Mouse (Mus musculus) heart, embryonic 11.5 days (tissue): ENCODE data around the gene Ssbp3. TPM values are rescaled to one million over a fixed set of nuclear protein-coding genes. Genes with fewer than 3 reads are reported as not detected.
A peak's percentile ranks its signal among the peaks of the same experiment; 100 is the strongest.

Experiments used
- ATAC-seq: fragments of 200-750 bp; cut with Nextera tagmentation; replicated peaks from 2 replicates; pipeline ENCODE4 v1.8.0; 2017; ENCODE audit warnings: moderate library complexity; ENCODE audit not compliant: insufficient number of reproducible peaks, low FRiP score, low TSS enrichment
- H3K27ac ChIP-seq: fragments of 300-500 bp; sonication (generic); 2 replicates; pipeline ENCODE4 v1.5.1; 2014; ENCODE audit warnings: mild to moderate bottlenecking, low read depth, low read length
- H3K27me3 ChIP-seq: fragments of 300-500 bp; sonication (generic); 2 replicates; pipeline ENCODE4 v1.6.1; 2014; ENCODE audit warnings: mild to moderate bottlenecking, low read length, mixed read lengths; ENCODE audit not compliant: control insufficient read depth, insufficient read depth
- H3K36me3 ChIP-seq: fragments of 300-500 bp; sonication (generic); 2 replicates; pipeline ENCODE4 v1.6.1; 2014; ENCODE audit warnings: mild to moderate bottlenecking, low read length, moderate library complexity, mixed read lengths; ENCODE audit not compliant: control insufficient read depth, insufficient read depth
- H3K4me1 ChIP-seq: fragments of 300-500 bp; sonication (generic); 2 replicates; pipeline ENCODE4 v1.6.1; 2014; ENCODE audit warnings: low read length; ENCODE audit not compliant: control insufficient read depth, insufficient read depth
- H3K4me2 ChIP-seq: fragments of 300-500 bp; sonication (generic); 2 replicates; pipeline ENCODE4 v1.6.1; 2014; ENCODE audit warnings: mild to moderate bottlenecking, moderate library complexity
- H3K4me3 ChIP-seq: fragments of 300-500 bp; sonication (generic); 2 replicates; pipeline ENCODE4 v1.5.1; 2014; ENCODE audit warnings: low read depth, low read length
- H3K9ac ChIP-seq: fragments of 300-500 bp; sonication (generic); 2 replicates; pipeline ENCODE4 v1.6.1; 2014; ENCODE audit warnings: mild to moderate bottlenecking, low read depth, low read length, moderate library complexity
- H3K9me3 ChIP-seq: fragments of 300-500 bp; sonication (generic); replicated peaks from 2 replicates; pipeline ENCODE4 v1.6.1; 2016; ENCODE audit warnings: low read length; ENCODE audit not compliant: control insufficient read depth
- WGBS: fragments of 180-500 bp; shearing (Covaris S2); extraction: QIAGEN DNeasy Blood & Tissue Kit; methylation state at CpG from one replicate; pipeline ENCODE4 v1.1.7; 2014; ENCODE audit not compliant: insufficient replicate concordance; 5-methylcytosine and 5-hydroxymethylcytosine counted together
- polyA plus RNA-seq: library from polyadenylated mRNA; unstranded; fragments of >200 nt; fragmentation: Nextera tagmentation; extraction: Ambion mirVana; gene quantifications from 2 replicates; pipeline ENCODE4 v1.2.1, GENCODE M21; 2014

The Ssbp3 gene
- polyA plus RNA-seq, 1 experiment from 2014 or later, result 63.4 TPM

GRCm38 (mm10) chr4:107063214-107063613 lies 152.7 kb downstream of the Ssbp3 start:
- Histone ChIP-seq H3K27ac (no peak overlapping the region), H3K27me3 (no peaks in the 10 kb centered on the region), H3K4me3 (no peak overlapping the region), H3K9me3 (no peaks in the 10 kb centered on the region), H3K4me2 (no peak overlapping the region), H3K9ac (no peak overlapping the region), H3K36me3 (peaks cover 23% of the 10 kb centered on the region), H3K4me1 (peaks cover 11% of the 10 kb centered on the region)
- 82% methylated on average over 3 of the region's 3 CpGs for WGBS
- ATAC-seq, result no peak

GRCm38 (mm10) chr4:107064394-107065098 lies 154.0 kb downstream of the Ssbp3 start:
- Histone ChIP-seq H3K4me1 (peaks cover 11% of the 10 kb centered on the region), H3K4me3 (no peak overlapping the region), H3K4me2 (no peak overlapping the region), H3K9me3 (no peaks in the 10 kb centered on the region), H3K27ac (no peak overlapping the region), H3K27me3 (no peaks in the 10 kb centered on the region), H3K9ac (no peak overlapping the region), H3K36me3 (peaks cover 21% of the 10 kb centered on the region)
- no peak for ATAC-seq
- 73% methylated on average over 5 of the region's 5 CpGs for WGBS

GRCm38 (mm10) chr4:107066252-107067124 lies 156.0 kb downstream of the Ssbp3 start, which contains the start of the genes Mrpl37 and Cyb5rl:
Gene Mrpl37, minus strand, starts transcription at chr4:107066868.
Gene Cyb5rl, plus strand, starts transcription at chr4:107066988.
- H3K4me2 ChIP-seq, result peak within 1 kb of the TSS; percentile 99
- H3K9ac ChIP-seq, result peak within 1 kb of the TSS; percentile 93
- no peaks in the 10 kb centered on the region for H3K27me3 ChIP-seq
- no peaks in the 10 kb centered on the region for H3K9me3 ChIP-seq
- WGBS, result under 1% methylated on average over 60 of the region's 60 CpGs
- peak within 1 kb of the TSS; percentile 90 for H3K4me3 ChIP-seq
- peak within 1 kb of the TSS; percentile 38; the same call in 1 of the 2 replicates for H3K27ac ChIP-seq
- H3K4me1 ChIP-seq, result peaks cover 11% of the 10 kb centered on the region
- peak; percentile 95 for ATAC-seq
- H3K36me3 ChIP-seq, result peaks cover 15% of the 10 kb centered on the region

GRCm38 (mm10) chr4:107067151-107067840 lies 156.8 kb downstream of the Ssbp3 start:
- no peak for ATAC-seq
- peak overlapping the region; percentile 78 for H3K9ac ChIP-seq
- H3K36me3 ChIP-seq, result peaks cover 10% of the 10 kb centered on the region; the same call in 1 of the 2 replicates
- H3K4me2 ChIP-seq, result peak overlapping the region; percentile 99
- H3K27me3 ChIP-seq, result 0 out of 2 replicates have a peak, but pooled peaks cover 2% of the 10 kb centered on the region
- H3K4me1 ChIP-seq, result peaks cover 11% of the 10 kb centered on the region
- H3K9me3 ChIP-seq, result no peaks in the 10 kb centered on the region
- WGBS, result 4% methylated on average over 33 of the region's 33 CpGs
- no peak overlapping the region for H3K27ac ChIP-seq
- H3K4me3 ChIP-seq, result peak overlapping the region; percentile 90

- no peak overlapping the region for H3K9ac ChIP-seq
- H3K27me3 ChIP-seq, result 0 out of 2 replicates have a peak, but pooled peaks cover 3% of the 10 kb centered on the region
- ATAC-seq, result no peak
- no peak overlapping the region for H3K4me3 ChIP-seq
- WGBS, result 84% methylated on average over 9 of the region's 9 CpGs
- no peaks in the 10 kb centered on the region for H3K36me3 ChIP-seq
- peaks cover 4% of the 10 kb centered on the region; the same call in 1 of the 2 replicates for H3K4me1 ChIP-seq
- no peaks in the 10 kb centered on the region for H3K9me3 ChIP-seq
- no peak overlapping the region for H3K4me2 ChIP-seq
- H3K27ac ChIP-seq, result no peak overlapping the region
Measured at GRCm38 (mm10) chr4:107072343-107072742, 161.8 kb downstream of the Ssbp3 start.

GRCm38 (mm10) chr4:107075456-107075855 lies 165.0 kb downstream of the Ssbp3 start:
- Histone ChIP-seq H3K9ac (no peak overlapping the region), H3K36me3 (no peaks in the 10 kb centered on the region), H3K27ac (no peak overlapping the region), H3K4me3 (no peak overlapping the region), H3K27me3 (0 out of 2 replicates have a peak, but pooled peaks cover 3% of the 10 kb centered on the region), H3K4me1 (peaks cover 2% of the 10 kb centered on the region), H3K9me3 (no peaks in the 10 kb centered on the region), H3K4me2 (no peak overlapping the region)
- no peak for ATAC-seq
- 61% methylated on average over 5 of the region's 5 CpGs for WGBS

- Histone ChIP-seq H3K27ac (0 out of 2 replicates have a peak overlapping the region, but pooled peaks have one; percentile 42), H3K4me3 (no peak overlapping the region), H3K9ac (no peak overlapping the region), H3K27me3 (no peaks in the 10 kb centered on the region), H3K4me1 (peaks cover 7% of the 10 kb centered on the region), H3K4me2 (no peak overlapping the region), H3K36me3 (no peaks in the 10 kb centered on the region), H3K9me3 (no peaks in the 10 kb centered on the region)
- 74% methylated on average over 4 of the region's 4 CpGs for WGBS
- ATAC-seq, result no peak
Measured at GRCm38 (mm10) chr4:107078894-107079293, 168.4 kb downstream of the Ssbp3 start.

GRCm38 (mm10) chr4:107079716-107080115 lies 169.2 kb downstream of the Ssbp3 start:
- no peaks in the 10 kb centered on the region for H3K9me3 ChIP-seq
- no peak overlapping the region for H3K27ac ChIP-seq
- no peak for ATAC-seq
- H3K36me3 ChIP-seq, result no peaks in the 10 kb centered on the region
- no peak overlapping the region for H3K4me3 ChIP-seq
- no peaks in the 10 kb centered on the region for H3K27me3 ChIP-seq
- no peak overlapping the region for H3K4me2 ChIP-seq
- no peak overlapping the region for H3K9ac ChIP-seq
- H3K4me1 ChIP-seq, result peaks cover 15% of the 10 kb centered on the region
